ENCODE assay signal across 8 mouse cellular contexts in genomic region chr10:117392832-117393195, GRCm38 (mm10). TPM values are rescaled to one million over a fixed set of nuclear protein-coding genes. Genes with fewer than 3 reads are reported as not detected.
DNase-seq lines count a peak whose midpoint lies in the region; ATAC-seq and TF ChIP-seq lines count a peak whose summit lies in the region.

No protein-coding gene starts in this region.

- H3K4me1 ChIP-seq in heart, embryonic 12.5 days (replicated peaks): peaks cover 8% of the 10 kb centered on the region
- no peaks in the 10 kb centered on the region for H3K4me1 ChIP-seq in embryonic facial prominence, embryonic 14.5 days (ENCODE audit: control insufficient read depth, insufficient read depth, low read length)
- H3K4me1 ChIP-seq in limb, embryonic 12.5 days (replicated peaks): peaks cover 14% of the 10 kb centered on the region
- no peaks in the 10 kb centered on the region for H3K4me1 ChIP-seq in midbrain, postnatal 0 days (ENCODE audit: insufficient read depth, low read length)

- peak; percentile 45 for ATAC-seq in heart, embryonic 12.5 days (ENCODE audit: insufficient number of reproducible peaks, low FRiP score)
- ATAC-seq in embryonic facial prominence, embryonic 14.5 days (ENCODE audit: low read depth): no peak
- ATAC-seq in limb, embryonic 12.5 days (ENCODE audit: insufficient number of reproducible peaks, insufficient read depth, low FRiP score, low TSS enrichment, low read depth): no peak
- no peak for ATAC-seq in midbrain, postnatal 0 days (ENCODE audit: low FRiP score)

- TF ChIP-seq CTCF in midbrain, postnatal 0 days (IDR thresholded peaks at IDR 0.05): no peak

- H3K27me3 ChIP-seq in heart, embryonic 12.5 days (replicated peaks): 0 out of 2 replicates have a peak, but pooled peaks cover 10% of the 10 kb centered on the region
- no peaks in the 10 kb centered on the region for H3K27me3 ChIP-seq in embryonic facial prominence, embryonic 14.5 days (replicated peaks; ENCODE audit: control insufficient read depth, insufficient read depth, low read length)
- peaks cover 5% of the 10 kb centered on the region for H3K27me3 ChIP-seq in limb, embryonic 12.5 days
- H3K27me3 ChIP-seq in midbrain, postnatal 0 days (ENCODE audit: insufficient read depth, low read length): no peaks in the 10 kb centered on the region

- H3K36me3 ChIP-seq in heart, embryonic 12.5 days: no peaks in the 10 kb centered on the region
- no peaks in the 10 kb centered on the region for H3K36me3 ChIP-seq in embryonic facial prominence, embryonic 14.5 days (ENCODE audit: control insufficient read depth, insufficient read depth, low read length)
- H3K36me3 ChIP-seq in limb, embryonic 12.5 days: no peaks in the 10 kb centered on the region
- H3K36me3 ChIP-seq in midbrain, postnatal 0 days (ENCODE audit: insufficient read depth, low read length): no peaks in the 10 kb centered on the region

- intact Hi-C loops in left cerebral cortex, postnatal 10 days (cut with DNase I): no loop called here

- no peak overlapping the region for H3K27ac ChIP-seq in heart, embryonic 12.5 days (ENCODE audit: poor library complexity, severe bottlenecking)
- H3K27ac ChIP-seq in embryonic facial prominence, embryonic 14.5 days (replicated peaks; ENCODE audit: low read depth, low read length): no peak overlapping the region
- no peak overlapping the region for H3K27ac ChIP-seq in limb, embryonic 12.5 days
- no peak overlapping the region for H3K27ac ChIP-seq in midbrain, postnatal 0 days (ENCODE audit: low read depth, low read length)

- WGBS in heart, embryonic 12.5 days: 9% methylated on average over 6 of the region's 6 CpGs
- 8% methylated on average over 6 of the region's 6 CpGs for WGBS in embryonic facial prominence, embryonic 14.5 days
- WGBS in limb, embryonic 12.5 days: 12% methylated on average over 6 of the region's 6 CpGs
- 16% methylated on average over 5 of the region's 6 CpGs for WGBS in midbrain, postnatal 0 days

- DNase-seq in heart, adult 18-20 months: no peak
- DNase-seq in embryonic facial prominence, embryonic 14.5 days (ENCODE audit: low spot score): peak; percentile 55
- no peak for DNase-seq in midbrain, postnatal 0 days (ENCODE audit: low spot score)
- no peak for DNase-seq in left cerebral cortex, postnatal 10 days (ENCODE audit: extremely low spot score in 1 of 2, low spot score in 2 of 2)
- DNase-seq in gastrocnemius, adult 18-20 months (ENCODE audit: low spot score): no peak
- no peak for DNase-seq in frontal cortex, adult 2 months (ENCODE audit: extremely low spot score in 1 of 2, low spot score in 1 of 2)

- H3K4me2 ChIP-seq in heart, embryonic 12.5 days: peak overlapping the region; percentile 82
- H3K4me2 ChIP-seq in embryonic facial prominence, embryonic 14.5 days (ENCODE audit: low read depth, low read length): peak overlapping the region; percentile 79
- H3K4me2 ChIP-seq in limb, embryonic 12.5 days: peak overlapping the region; percentile 70
- H3K4me2 ChIP-seq in midbrain, postnatal 0 days (ENCODE audit: low read depth, low read length, poor library complexity, severe bottlenecking): peak overlapping the region; percentile 49

- no peaks in the 10 kb centered on the region for H3K9me3 ChIP-seq in heart, embryonic 12.5 days (replicated peaks)
- no peaks in the 10 kb centered on the region for H3K9me3 ChIP-seq in embryonic facial prominence, embryonic 14.5 days (ENCODE audit: control insufficient read depth, low read length)
- no peaks in the 10 kb centered on the region for H3K9me3 ChIP-seq in limb, embryonic 12.5 days
- H3K9me3 ChIP-seq in midbrain, postnatal 0 days (ENCODE audit: low read length): no peaks in the 10 kb centered on the region

- H3K9ac ChIP-seq in heart, embryonic 12.5 days: peak overlapping the region; percentile 64; the same call in 1 of the 2 replicates
- peak overlapping the region; percentile 67 for H3K9ac ChIP-seq in embryonic facial prominence, embryonic 14.5 days (ENCODE audit: low read depth, low read length)
- no peak overlapping the region for H3K9ac ChIP-seq in limb, embryonic 12.5 days (replicated peaks)
- H3K9ac ChIP-seq in midbrain, postnatal 0 days (replicated peaks; ENCODE audit: low read length, poor library complexity, severe bottlenecking): no peak overlapping the region

- H3K4me3 ChIP-seq in heart, embryonic 12.5 days: peak overlapping the region; percentile 54
- peak overlapping the region; percentile 42 for H3K4me3 ChIP-seq in embryonic facial prominence, embryonic 14.5 days (ENCODE audit: low read depth, low read length)
- peak overlapping the region; percentile 43 for H3K4me3 ChIP-seq in limb, embryonic 12.5 days (replicated peaks)
- peak overlapping the region; percentile 25; the same call in 1 of the 2 replicates for H3K4me3 ChIP-seq in midbrain, postnatal 0 days (ENCODE audit: low read depth, low read length)

RNA-seq across cellular contexts. Expression of gene Cpsf6, which starts 13.0 kb away (rescaled TPM):
- 120 TPM in 2 replicates for polyA plus RNA-seq in heart, embryonic 12.5 days (2016; fragmentation: Nextera tagmentation; extraction: Ambion mirVana)
- 10 to 100 TPM; 31.3 to 34.7 TPM for total RNA-seq in heart, adult 18-20 months (2021)
- polyA plus RNA-seq in embryonic facial prominence, embryonic 14.5 days (2014; fragmentation: Nextera tagmentation; extraction: Ambion mirVana): 125 and 146 TPM in 2 replicates
- polyA plus RNA-seq in limb, embryonic 12.5 days (2016; fragmentation: Nextera tagmentation; extraction: Ambion mirVana): 231 and 234 TPM in 2 replicates
- total RNA-seq in midbrain, postnatal 0 days (2014; rRNA removed): 120 and 151 TPM in 2 replicates
- 78.9 and 85.1 TPM in 2 replicates for polyA plus RNA-seq in midbrain, postnatal 0 days (2015; fragmentation: Nextera tagmentation; extraction: Ambion mirVana)
- total RNA-seq in left cerebral cortex, postnatal 10 days (2021): 100 to 1,000 TPM; 104 to 110 TPM
- 10 to 100 TPM; 18.1 to 22.0 TPM for total RNA-seq in gastrocnemius, adult 18-20 months (2021)
- 64.5 and 68.6 TPM in 2 replicates for polyA plus RNA-seq in frontal cortex, adult 2 months (2012; rRNA removed)

Comparison
In these comparisons a context has a peak if more than half of its experiments do, and no peak if none do; other contexts are left out.
1. H3K9ac ChIP-seq: peak in heart, embryonic 12.5 days (single experiment) and embryonic facial prominence, embryonic 14.5 days (single experiment); none in limb, embryonic 12.5 days (single experiment) and midbrain, postnatal 0 days (single experiment).
2. Peak in every context shown above with its lines, with median percentiles within 50 percentile points of each other: H3K4me2 ChIP-seq and H3K4me3 ChIP-seq.